Mouse (Mus musculus) mesoderm, embryonic 11.5 days (tissue): ENCODE measurements around the gene 2210016F16Rik.
"Not testable (repeated sequence)": the region's sequence is repeated elsewhere in the genome, so short reads cannot be mapped to it uniquely, and the experiment has no call there.

Experiments
- DNase-seq: peaks from one replicate; pipeline ENCODE4 v3.0.0-alpha.2; 2012; ENCODE audit warnings: low read depth, low spot score

Gene 2210016F16Rik

GRCm38 (mm10) chr13:58384779-58385546 lies at the start of gene 2210016F16Rik:
2210016F16Rik (minus strand) TSS chr13:58385225.
- peak; percentile 71 for DNase-seq

- DNase-seq = no peak
Measured at GRCm38 (mm10) chr13:58423061-58423660, 38.1 kb upstream of the 2210016F16Rik start.

GRCm38 (mm10) chr13:58422242-58422641 lies 37.2 kb upstream of the 2210016F16Rik start:
- no peak for DNase-seq

GRCm38 (mm10) chr13:58421026-58421425 lies 36.0 kb upstream of the 2210016F16Rik start:
- DNase-seq = no peak

GRCm38 (mm10) chr13:58419266-58419665 lies 34.2 kb upstream of the 2210016F16Rik start:
- no peak for DNase-seq

GRCm38 (mm10) chr13:58418656-58419055 lies 33.6 kb upstream of the 2210016F16Rik start:
- no peak for DNase-seq

- no peak for DNase-seq
Measured at GRCm38 (mm10) chr13:58415838-58416237, 30.8 kb upstream of the 2210016F16Rik start.

- peak; percentile 70 for DNase-seq
Measured at GRCm38 (mm10) chr13:58415374-58415773, 30.3 kb upstream of the 2210016F16Rik start.

- no peak for DNase-seq
Measured at GRCm38 (mm10) chr13:58411073-58411472, 26.0 kb upstream of the 2210016F16Rik start.

GRCm38 (mm10) chr13:58403243-58403642 lies 18.2 kb upstream of the 2210016F16Rik start, which contains the start of gene Hnrnpk:
Hnrnpk (minus strand) TSS chr13:58403343.
- DNase-seq = not testable (repeated sequence)

- DNase-seq = no peak
Measured at GRCm38 (mm10) chr13:58402744-58403110, 17.7 kb upstream of the 2210016F16Rik start.

GRCm38 (mm10) chr13:58402003-58402743 lies 17.1 kb upstream of the 2210016F16Rik start, which contains the start of gene Rmi1:
Rmi1 (plus strand) TSS chr13:58402248.
- DNase-seq = peak; percentile 99

GRCm38 (mm10) chr13:58401135-58402002 lies 16.3 kb upstream of the 2210016F16Rik start:
- peak; percentile 86 for DNase-seq

GRCm38 (mm10) chr13:58400576-58400975 lies 15.6 kb upstream of the 2210016F16Rik start:
- no peak for DNase-seq

- DNase-seq = no peak
Measured at GRCm38 (mm10) chr13:58397651-58398050, 12.6 kb upstream of the 2210016F16Rik start.

GRCm38 (mm10) chr13:58394392-58394791 lies 9.4 kb upstream of the 2210016F16Rik start:
- DNase-seq = not testable (repeated sequence)

GRCm38 (mm10) chr13:58389324-58389951 lies 4.4 kb upstream of the 2210016F16Rik start:
- DNase-seq = no peak

GRCm38 (mm10) chr13:58388379-58388778 lies 3.4 kb upstream of the 2210016F16Rik start:
- no peak for DNase-seq

- DNase-seq = peak; percentile 85
Measured at GRCm38 (mm10) chr13:58387948-58388347, 2.9 kb upstream of the 2210016F16Rik start.

GRCm38 (mm10) chr13:58385547-58385920 lies 509 bp upstream of the 2210016F16Rik start:
- DNase-seq = no peak

- no peak for DNase-seq
Measured at GRCm38 (mm10) chr13:58384371-58384770, 654 bp downstream of the 2210016F16Rik start.
